Mouse (Mus musculus) midbrain, embryonic 11.5 days (tissue): Measurements from ENCODE around the gene Numbl. TPM values are rescaled to one million over a fixed set of nuclear protein-coding genes. Genes with fewer than 3 reads are reported as not detected.

Experiments
- ATAC-seq: fragments of 200-750 bp; cut with Nextera tagmentation; 2 replicates; pipeline ENCODE4 v1.8.0; 2017; ENCODE audit warnings: moderate TSS enrichment, moderate library complexity; ENCODE audit not compliant: low FRiP score
- DNase-seq: peaks from one replicate; pipeline ENCODE4 v3.0.0; 2015; ENCODE audit warnings: low spot score; ENCODE audit errors: missing footprints
- H3K27ac ChIP-seq: fragments of 300-500 bp; sonication (generic); 2 replicates; pipeline ENCODE4 v1.5.1; 2014; ENCODE audit warnings: low read depth, low read length
- H3K27me3 ChIP-seq: fragments of 300-500 bp; sonication (generic); 2 replicates; pipeline ENCODE4 v1.6.1; 2014; ENCODE audit warnings: mild to moderate bottlenecking, low read length, moderate library complexity, mixed read lengths; ENCODE audit not compliant: control insufficient read depth, insufficient read depth
- H3K36me3 ChIP-seq: fragments of 300-500 bp; sonication (generic); 2 replicates; pipeline ENCODE4 v1.6.1; 2014; ENCODE audit warnings: mild to moderate bottlenecking, low read length, moderate library complexity, mixed read lengths; ENCODE audit not compliant: control insufficient read depth, insufficient read depth
- H3K4me1 ChIP-seq: fragments of 300-500 bp; sonication (generic); 2 replicates; pipeline ENCODE4 v1.6.1; 2014; ENCODE audit warnings: low read length; ENCODE audit not compliant: control insufficient read depth, insufficient read depth
- H3K4me2 ChIP-seq: fragments of 300-500 bp; sonication (generic); 2 replicates; pipeline ENCODE4 v1.6.1; 2014; ENCODE audit warnings: mild to moderate bottlenecking, moderate library complexity
- H3K4me3 ChIP-seq: fragments of 300-500 bp; sonication (generic); 2 replicates; pipeline ENCODE4 v1.5.1; 2014; ENCODE audit warnings: low read depth, low read length
- H3K9ac ChIP-seq: fragments of 300-500 bp; sonication (generic); 2 replicates; pipeline ENCODE4 v1.6.1; 2014; ENCODE audit warnings: low read length
- H3K9me3 ChIP-seq: fragments of 300-500 bp; sonication (generic); 2 replicates; pipeline ENCODE4 v1.6.1; 2016; ENCODE audit warnings: low read length; ENCODE audit not compliant: control insufficient read depth
- WGBS: fragments of 180-500 bp; shearing (Covaris S2); extraction: QIAGEN DNeasy Blood & Tissue Kit; methylation state at CpG from one replicate; pipeline ENCODE4 v1.1.7; 2014; 5-methylcytosine and 5-hydroxymethylcytosine counted together
- polyA plus RNA-seq: library from polyadenylated mRNA; unstranded; fragments of >200 nt; fragmentation: Nextera tagmentation; extraction: Ambion mirVana; gene quantifications from 2 replicates; pipeline ENCODE4 v1.2.1, GENCODE M21; 2014

The Numbl gene
- polyA plus RNA-seq, 1 experiment from 2014 or later = 16.9 TPM

DNA sequence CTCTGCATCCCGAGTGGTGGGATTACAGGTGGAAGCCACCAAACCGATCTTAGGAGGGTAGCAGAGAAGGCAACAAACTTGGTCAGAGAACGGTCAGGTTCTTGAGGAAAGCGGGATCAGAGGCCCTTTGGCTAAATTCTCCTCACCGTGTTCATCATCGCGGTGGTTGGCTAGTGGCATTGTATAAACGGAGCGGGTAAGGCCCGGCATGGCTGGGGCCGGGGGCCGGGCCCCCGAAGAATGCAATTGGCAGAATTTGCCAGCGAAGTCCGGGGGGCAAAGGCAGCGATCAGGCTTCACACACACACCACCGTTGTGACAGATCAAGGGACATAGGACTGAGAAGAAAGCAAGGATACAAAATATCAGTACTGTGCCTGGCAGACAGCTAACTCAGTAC, 71.7 kb downstream of the Numbl start:
- no peaks in the 10 kb centered on the region for H3K9me3 ChIP-seq
- H3K27me3 ChIP-seq = peaks cover 96% of the 10 kb centered on the region
- no peak overlapping the region for H3K27ac ChIP-seq
- H3K4me2 ChIP-seq = no peak overlapping the region; the same call in 1 of the 2 replicates
- H3K36me3 ChIP-seq = no peaks in the 10 kb centered on the region
- DNase-seq (no peak), ATAC-seq (no peak)
- H3K9ac ChIP-seq = no peak overlapping the region
- peaks cover 37% of the 10 kb centered on the region for H3K4me1 ChIP-seq
- no peak overlapping the region for H3K4me3 ChIP-seq
- WGBS = 28% methylated on average over 17 of the region's 17 CpGs

GRCm38 (mm10) chr7:27330709-27331540, 72.7 kb downstream of the Numbl start:
- ATAC-seq (peak; percentile 5; the same call in 1 of the 2 replicates), DNase-seq (peak; percentile 94)
- Histone ChIP-seq H3K36me3 (no peaks in the 10 kb centered on the region), H3K9ac (no peak overlapping the region), H3K9me3 (no peaks in the 10 kb centered on the region), H3K27ac (no peak overlapping the region), H3K4me1 (peaks cover 37% of the 10 kb centered on the region), H3K4me3 (peak overlapping the region; percentile 32), H3K27me3 (peaks cover 97% of the 10 kb centered on the region), H3K4me2 (peak overlapping the region; percentile 52)
- WGBS = under 1% methylated on average over 39 of the region's 39 CpGs

- Histone ChIP-seq H3K27me3 (peaks cover 92% of the 10 kb centered on the region), H3K27ac (no peak overlapping the region), H3K9ac (no peak overlapping the region), H3K4me3 (no peak overlapping the region), H3K9me3 (no peaks in the 10 kb centered on the region), H3K4me2 (no peak overlapping the region; the same call in 1 of the 2 replicates), H3K4me1 (peaks cover 40% of the 10 kb centered on the region), H3K36me3 (no peaks in the 10 kb centered on the region)
- WGBS = 3% methylated on average over 8 of the region's 8 CpGs
- ATAC-seq (no peak), DNase-seq (peak; percentile 93)
Measured at GRCm38 (mm10) chr7:27331541-27331851, 73.3 kb downstream of the Numbl start.

Other genes with a start within 250 kb of the Numbl start
- not detected in 2 replicates for gene Cyp2a12, start 229.4 kb upstream of the Numbl start, polyA plus RNA-seq
- not detected in 2 replicates for gene Cyp2f2, start 138.5 kb upstream of the Numbl start, polyA plus RNA-seq
- 0.11 and 0.19 TPM in 2 replicates for gene Cyp2t4, start 104.7 kb upstream of the Numbl start, polyA plus RNA-seq
- gene Egln2, start 91.6 kb upstream of the Numbl start, polyA plus RNA-seq = 36.4 and 43.5 TPM in 2 replicates
- 57.4 and 59.1 TPM in 2 replicates for gene Rab4b, start 79.5 kb upstream of the Numbl start, polyA plus RNA-seq
- gene Gm21983, start 77.3 kb upstream of the Numbl start, polyA plus RNA-seq = not detected in 2 replicates
- gene Mia, start 77.3 kb upstream of the Numbl start, polyA plus RNA-seq = 0.93 and 1.4 TPM in 2 replicates
- gene BC024978, start 62.7 kb upstream of the Numbl start, polyA plus RNA-seq = 4.0 and 4.1 TPM in 2 replicates
- 339 and 364 TPM in 2 replicates for gene Snrpa, start 62.2 kb upstream of the Numbl start, polyA plus RNA-seq
- 5.0 and 6.6 TPM in 2 replicates for gene Itpkc, start 29.8 kb upstream of the Numbl start, polyA plus RNA-seq
- gene Coq8b, start 25.4 kb upstream of the Numbl start, polyA plus RNA-seq = 16.1 and 16.6 TPM in 2 replicates
- 2.9 and 5.8 TPM in 2 replicates for gene Ltbp4, start 79.3 kb downstream of the Numbl start, polyA plus RNA-seq
- gene Shkbp1, start 97.6 kb downstream of the Numbl start, polyA plus RNA-seq = 45.9 and 50.7 TPM in 2 replicates
- gene Gm20479, start 99.0 kb downstream of the Numbl start, polyA plus RNA-seq = not detected in 2 replicates
- 0.08 and 0.31 TPM in 2 replicates for gene Sptbn4, start 189.3 kb downstream of the Numbl start, polyA plus RNA-seq
- gene Blvrb, start 189.5 kb downstream of the Numbl start, polyA plus RNA-seq = 33.1 and 39.5 TPM in 2 replicates
- gene Sertad3, start 215.3 kb downstream of the Numbl start, polyA plus RNA-seq = 20.3 and 22.0 TPM in 2 replicates
- 13.4 and 15.5 TPM in 2 replicates for gene Sertad1, start 228.5 kb downstream of the Numbl start, polyA plus RNA-seq
- gene Prx, start 240.9 kb downstream of the Numbl start, polyA plus RNA-seq = 0.77 and 0.85 TPM in 2 replicates